Mouse (Mus musculus): ENCODE measurements around the gene Mmel1.

- TF ChIP-seq CTCF (IDR thresholded peaks at IDR 0.05; ENCODE audit: extremely low read depth, insufficient read depth, insufficient read length, insufficient replicate concordance) (no peak), POLR2A (IDR thresholded peaks at IDR 0.05; ENCODE audit: low read depth, low read length) (no peak)
These were observed 33.0 kb downstream of the Mmel1 start for GRCm38 (mm10) chr4:154902371-154902770.

All from spleen, adult 2 months (tissue).